Mouse (Mus musculus): ENCODE results near the gene Mecom. TPM values are rescaled to one million over a fixed set of nuclear protein-coding genes. Genes with fewer than 3 reads are reported as not detected.
"Not testable (repeated sequence)": the region's sequence is repeated elsewhere in the genome, so short reads cannot be mapped to it uniquely, and the experiment has no call there.

Mecom gene
- polyA plus RNA-seq, 1 experiment from 2014 or later: 52.0 TPM

- 82% methylated on average over 1 of the region's 1 CpGs for WGBS
- DNase-seq (ENCODE audit: low spot score): no peak
Measured at GRCm38 (mm10) chr3:30448624-30449023, 99.2 kb downstream of the Mecom start.

GRCm38 (mm10) chr3:30445970-30446442, 101.8 kb downstream of the Mecom start:
- no peaks in the 10 kb centered on the region for H3K4me1 ChIP-seq
- WGBS: 93% methylated on average over 6 of the region's 6 CpGs
- no peak for DNase-seq (ENCODE audit: low spot score)
- no peaks in the 10 kb centered on the region for H3K9me3 ChIP-seq
- 0 out of 2 replicates have a peak, but pooled peaks cover 4% of the 10 kb centered on the region for H3K36me3 ChIP-seq (replicated peaks)
- no peak overlapping the region for H3K4me3 ChIP-seq
- no peaks in the 10 kb centered on the region for H3K27me3 ChIP-seq (replicated peaks; ENCODE audit: low read depth, poor library complexity, severe bottlenecking)
- H3K27ac ChIP-seq (replicated peaks): no peak overlapping the region

More at GRCm38 (mm10) chr3:30448624-30449023, 99.2 kb downstream of the Mecom start:
- Histone ChIP-seq H3K9me3 (no peaks in the 10 kb centered on the region), H3K27me3 (replicated peaks; ENCODE audit: low read depth, poor library complexity, severe bottlenecking) (no peaks in the 10 kb centered on the region), H3K36me3 (replicated peaks) (no peaks in the 10 kb centered on the region), H3K27ac (replicated peaks) (no peak overlapping the region), H3K4me3 (no peak overlapping the region), H3K4me1 (peaks cover 12% of the 10 kb centered on the region)

GRCm38 (mm10) chr3:30445247-30445969, 102.4 kb downstream of the Mecom start:
- Histone ChIP-seq H3K4me1 (no peaks in the 10 kb centered on the region), H3K9me3 (no peaks in the 10 kb centered on the region), H3K27me3 (replicated peaks; ENCODE audit: low read depth, poor library complexity, severe bottlenecking) (no peaks in the 10 kb centered on the region), H3K27ac (replicated peaks) (no peak overlapping the region), H3K36me3 (replicated peaks) (0 out of 2 replicates have a peak, but pooled peaks cover 4% of the 10 kb centered on the region), H3K4me3 (no peak overlapping the region)
- 94% methylated on average over 4 of the region's 4 CpGs for WGBS
- DNase-seq (ENCODE audit: low spot score): no peak

GRCm38 (mm10) chr3:30441646-30442045, 106.2 kb downstream of the Mecom start:
- 0 out of 2 replicates have a peak, but pooled peaks cover 4% of the 10 kb centered on the region for H3K36me3 ChIP-seq (replicated peaks)
- no peaks in the 10 kb centered on the region for H3K27me3 ChIP-seq (replicated peaks; ENCODE audit: low read depth, poor library complexity, severe bottlenecking)
- no peak for DNase-seq (ENCODE audit: low spot score)
- no peak overlapping the region for H3K27ac ChIP-seq (replicated peaks)
- no peak overlapping the region for H3K4me3 ChIP-seq
- H3K4me1 ChIP-seq: peaks cover 19% of the 10 kb centered on the region
- H3K9me3 ChIP-seq: no peaks in the 10 kb centered on the region

GRCm38 (mm10) chr3:30438007-30438406, 109.8 kb downstream of the Mecom start:
- peak overlapping the region; percentile 26; the same call in 1 of the 2 replicates for H3K27ac ChIP-seq (replicated peaks)
- no peaks in the 10 kb centered on the region for H3K27me3 ChIP-seq (replicated peaks; ENCODE audit: low read depth, poor library complexity, severe bottlenecking)
- WGBS: 44% methylated on average over 7 of the region's 7 CpGs
- H3K36me3 ChIP-seq (replicated peaks): no peaks in the 10 kb centered on the region
- DNase-seq (ENCODE audit: low spot score): peak; percentile 27
- H3K4me1 ChIP-seq: peaks cover 32% of the 10 kb centered on the region
- no peaks in the 10 kb centered on the region for H3K9me3 ChIP-seq
- H3K4me3 ChIP-seq: no peak overlapping the region

- no peak for DNase-seq (ENCODE audit: low spot score)
- peak overlapping the region; percentile 62 for H3K27ac ChIP-seq (replicated peaks)
- H3K4me1 ChIP-seq: peaks cover 32% of the 10 kb centered on the region
- H3K9me3 ChIP-seq: no peaks in the 10 kb centered on the region
- WGBS: 66% methylated on average over 6 of the region's 6 CpGs
- H3K36me3 ChIP-seq (replicated peaks): no peaks in the 10 kb centered on the region
- H3K4me3 ChIP-seq: 0 out of 2 replicates have a peak overlapping the region, but pooled peaks have one; percentile 9
- no peaks in the 10 kb centered on the region for H3K27me3 ChIP-seq (replicated peaks; ENCODE audit: low read depth, poor library complexity, severe bottlenecking)
Measured at GRCm38 (mm10) chr3:30436561-30436960, 111.2 kb downstream of the Mecom start.

GRCm38 (mm10) chr3:30436131-30436530, 111.7 kb downstream of the Mecom start:
- Histone ChIP-seq H3K27me3 (replicated peaks; ENCODE audit: low read depth, poor library complexity, severe bottlenecking) (no peaks in the 10 kb centered on the region), H3K9me3 (no peaks in the 10 kb centered on the region), H3K36me3 (replicated peaks) (no peaks in the 10 kb centered on the region), H3K4me1 (peaks cover 32% of the 10 kb centered on the region), H3K27ac (replicated peaks) (peak overlapping the region; percentile 62), H3K4me3 (0 out of 2 replicates have a peak overlapping the region, but pooled peaks have one; percentile 9)
- WGBS: 23% methylated on average over 9 of the region's 9 CpGs
- peak; percentile 34 for DNase-seq (ENCODE audit: low spot score)

- Histone ChIP-seq H3K9me3 (0 out of 2 replicates have a peak, but pooled peaks cover 4% of the 10 kb centered on the region), H3K4me1 (no peaks in the 10 kb centered on the region), H3K27ac (replicated peaks) (no peak overlapping the region), H3K4me3 (no peak overlapping the region), H3K36me3 (replicated peaks) (peaks cover 5% of the 10 kb centered on the region), H3K27me3 (replicated peaks; ENCODE audit: low read depth, poor library complexity, severe bottlenecking) (no peaks in the 10 kb centered on the region)
- 81% methylated on average over 5 of the region's 5 CpGs for WGBS
- DNase-seq (ENCODE audit: low spot score): no peak
Measured at GRCm38 (mm10) chr3:30428877-30429276, 118.9 kb downstream of the Mecom start.

GRCm38 (mm10) chr3:30424036-30424435, 123.8 kb downstream of the Mecom start:
- no peaks in the 10 kb centered on the region for H3K27me3 ChIP-seq (replicated peaks; ENCODE audit: low read depth, poor library complexity, severe bottlenecking)
- no peak overlapping the region for H3K4me3 ChIP-seq
- H3K4me1 ChIP-seq: peaks cover 19% of the 10 kb centered on the region
- peaks cover 6% of the 10 kb centered on the region for H3K36me3 ChIP-seq (replicated peaks)
- 0 out of 2 replicates have a peak, but pooled peaks cover 7% of the 10 kb centered on the region for H3K9me3 ChIP-seq
- H3K27ac ChIP-seq (replicated peaks): no peak overlapping the region
- WGBS: 86% methylated on average over 5 of the region's 5 CpGs
- no peak for DNase-seq (ENCODE audit: low spot score)

- 91% methylated on average over 4 of the region's 4 CpGs for WGBS
- not testable (repeated sequence) for H3K27ac ChIP-seq (replicated peaks)
Measured at GRCm38 (mm10) chr3:30421948-30422347, 125.9 kb downstream of the Mecom start.

GRCm38 (mm10) chr3:30420899-30421298, 126.9 kb downstream of the Mecom start:
- Histone ChIP-seq H3K27ac (replicated peaks) (peak overlapping the region; percentile 71), H3K4me1 (peaks cover 51% of the 10 kb centered on the region), H3K9me3 (0 out of 2 replicates have a peak, but pooled peaks cover 7% of the 10 kb centered on the region), H3K27me3 (replicated peaks; ENCODE audit: low read depth, poor library complexity, severe bottlenecking) (no peaks in the 10 kb centered on the region), H3K4me3 (no peak overlapping the region), H3K36me3 (replicated peaks) (peaks cover 6% of the 10 kb centered on the region)
- DNase-seq (ENCODE audit: low spot score): peak; percentile 41
- WGBS: 28% methylated on average over 5 of the region's 5 CpGs

More at GRCm38 (mm10) chr3:30421948-30422347, 125.9 kb downstream of the Mecom start:
- peaks cover 40% of the 10 kb centered on the region for H3K4me1 ChIP-seq
- H3K36me3 ChIP-seq (replicated peaks); H3K27me3 ChIP-seq (replicated peaks; ENCODE audit: low read depth, poor library complexity, severe bottlenecking); H3K9me3 ChIP-seq; H3K4me3 ChIP-seq; DNase-seq (ENCODE audit: low spot score): not testable (repeated sequence)

GRCm38 (mm10) chr3:30414173-30414572, 133.6 kb downstream of the Mecom start:
- Histone ChIP-seq H3K4me1 (peaks cover 76% of the 10 kb centered on the region), H3K4me3 (no peak overlapping the region), H3K9me3 (no peaks in the 10 kb centered on the region), H3K36me3 (replicated peaks) (no peaks in the 10 kb centered on the region), H3K27ac (replicated peaks) (no peak overlapping the region), H3K27me3 (replicated peaks; ENCODE audit: low read depth, poor library complexity, severe bottlenecking) (peaks cover 5% of the 10 kb centered on the region; the same call in 1 of the 2 replicates)
- DNase-seq (ENCODE audit: low spot score): no peak
- WGBS: 91% methylated on average over 6 of the region's 6 CpGs

GRCm38 (mm10) chr3:30410778-30411177, 137.0 kb downstream of the Mecom start:
- Histone ChIP-seq H3K4me1 (peaks cover 51% of the 10 kb centered on the region), H3K36me3 (replicated peaks) (no peaks in the 10 kb centered on the region), H3K9me3 (no peaks in the 10 kb centered on the region), H3K4me3 (no peak overlapping the region), H3K27ac (replicated peaks) (no peak overlapping the region), H3K27me3 (replicated peaks; ENCODE audit: low read depth, poor library complexity, severe bottlenecking) (peaks cover 5% of the 10 kb centered on the region; the same call in 1 of the 2 replicates)
- WGBS: 63% methylated on average over 4 of the region's 4 CpGs
- no peak for DNase-seq (ENCODE audit: low spot score)

Data from embryonic facial prominence, embryonic 10.5 days (tissue).